In the genomic region with DNA sequence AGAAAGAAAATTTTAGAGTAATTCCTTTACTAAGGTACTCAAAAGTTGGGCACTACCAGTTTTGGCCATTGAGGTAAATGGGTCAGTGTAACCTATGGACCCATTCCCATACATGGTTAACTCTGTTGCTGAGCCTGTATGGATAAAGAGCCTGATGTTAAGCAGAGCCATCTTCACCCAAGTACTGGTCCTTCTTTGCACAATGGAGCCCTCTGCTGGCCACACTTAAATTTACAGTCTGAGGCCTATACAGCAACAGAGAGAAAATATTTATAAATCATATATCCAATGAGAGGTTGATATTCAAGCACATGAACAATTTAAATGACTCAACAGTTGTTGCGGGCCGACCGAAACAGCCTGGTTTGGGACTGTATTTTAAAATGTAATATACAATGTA, we compare ENCODE assay signal across 8 mouse cellular contexts. TPM values are rescaled to one million over a fixed set of nuclear protein-coding genes. Genes with fewer than 3 reads are reported as not detected.
A peak's percentile ranks its signal among the peaks of the same experiment; 100 is the strongest.
DNase-seq lines count a peak whose midpoint lies in the region; ATAC-seq and TF ChIP-seq lines count a peak whose summit lies in the region.

No protein-coding gene starts in this region.

- no peak for ATAC-seq in intestine, embryonic 14.5 days (replicated peaks; ENCODE audit: low FRiP score, low TSS enrichment, low read depth)
- ATAC-seq in intestine, embryonic 15.5 days, result no peak
- ATAC-seq in limb, embryonic 11.5 days (ENCODE audit: insufficient number of reproducible peaks, low FRiP score, low TSS enrichment, low read depth), result no peak

- peak; percentile 64 for DNase-seq in intestine, embryonic 14.5 days (ENCODE audit: low spot score)
- peak; percentile 40 for DNase-seq in thymus, adult 2 months
- DNase-seq in thymus, adult 18-20 months, result no peak
- peak; percentile 19 for DNase-seq in c-Kit-positive CD71-positive TER-119-positive erythroid progenitor cells, embryonic 14.5 days (ENCODE audit: low spot score)
- peak; percentile 61 for DNase-seq in limb, embryonic 11.5 days (ENCODE audit: low spot score)
- no peak for DNase-seq in adipocyte (ENCODE audit: low spot score)
- DNase-seq in urinary bladder, postnatal 10 days (ENCODE audit: low spot score), result no peak

- H3K27me3 ChIP-seq in intestine, embryonic 14.5 days (replicated peaks; ENCODE audit: control insufficient read depth, insufficient read depth, low read length), result no peaks in the 10 kb centered on the region
- H3K27me3 ChIP-seq in intestine, embryonic 15.5 days (replicated peaks), result no peaks in the 10 kb centered on the region
- H3K27me3 ChIP-seq in thymus, adult 2 months (ENCODE audit: control insufficient read depth, insufficient read depth, low read length), result no peaks in the 10 kb centered on the region
- no peaks in the 10 kb centered on the region for H3K27me3 ChIP-seq in limb, embryonic 11.5 days (ENCODE audit: control insufficient read depth, insufficient read depth, low read length)

- TF ChIP-seq POLR2A in thymus, adult 2 months (IDR thresholded peaks at IDR 0.05; ENCODE audit: control insufficient read depth, extremely low read depth, insufficient read depth, low read length, poor library complexity), result no peak

- no peaks in the 10 kb centered on the region for H3K36me3 ChIP-seq in intestine, embryonic 14.5 days (ENCODE audit: control insufficient read depth, insufficient read depth, low read length)
- H3K36me3 ChIP-seq in intestine, embryonic 15.5 days, result no peaks in the 10 kb centered on the region
- no peaks in the 10 kb centered on the region for H3K36me3 ChIP-seq in thymus, adult 2 months (ENCODE audit: control insufficient read depth, insufficient read depth, low read length)
- H3K36me3 ChIP-seq in limb, embryonic 11.5 days (ENCODE audit: control insufficient read depth, insufficient read depth, low read length), result no peaks in the 10 kb centered on the region

- no peaks in the 10 kb centered on the region for H3K9me3 ChIP-seq in intestine, embryonic 14.5 days (ENCODE audit: control insufficient read depth, low read length)
- H3K9me3 ChIP-seq in intestine, embryonic 15.5 days, result no peaks in the 10 kb centered on the region
- no peaks in the 10 kb centered on the region for H3K9me3 ChIP-seq in limb, embryonic 11.5 days (ENCODE audit: control insufficient read depth, low read length)

- no peak overlapping the region for H3K9ac ChIP-seq in intestine, embryonic 14.5 days (ENCODE audit: low read length)
- no peak overlapping the region for H3K9ac ChIP-seq in intestine, embryonic 15.5 days
- no peak overlapping the region for H3K9ac ChIP-seq in limb, embryonic 11.5 days (ENCODE audit: low read length)

- no peak for TF ChIP-seq CTCF in thymus, adult 2 months (IDR thresholded peaks at IDR 0.05; ENCODE audit: borderline replicate concordance, control insufficient read depth, extremely low read depth, insufficient read depth, low read length, poor library complexity)

- H3K27ac ChIP-seq in intestine, embryonic 14.5 days (ENCODE audit: low read depth), result no peak overlapping the region
- H3K27ac ChIP-seq in intestine, embryonic 15.5 days, result no peak overlapping the region
- no peak overlapping the region for H3K27ac ChIP-seq in thymus, adult 2 months (ENCODE audit: control insufficient read depth, insufficient read depth, low read length)
- no peak overlapping the region for H3K27ac ChIP-seq in limb, embryonic 11.5 days (replicated peaks; ENCODE audit: low read depth, low read length)

- no peaks in the 10 kb centered on the region for H3K4me1 ChIP-seq in intestine, embryonic 14.5 days (replicated peaks; ENCODE audit: control insufficient read depth, insufficient read depth, low read length)
- no peaks in the 10 kb centered on the region for H3K4me1 ChIP-seq in intestine, embryonic 15.5 days (replicated peaks)
- no peaks in the 10 kb centered on the region for H3K4me1 ChIP-seq in thymus, adult 2 months (replicated peaks; ENCODE audit: control insufficient read depth, insufficient read depth, low read length)
- no peaks in the 10 kb centered on the region for H3K4me1 ChIP-seq in limb, embryonic 11.5 days (ENCODE audit: control insufficient read depth, insufficient read depth, low read length)

- H3K4me3 ChIP-seq in intestine, embryonic 14.5 days (ENCODE audit: low read depth, low read length), result no peak overlapping the region
- no peak overlapping the region for H3K4me3 ChIP-seq in intestine, embryonic 15.5 days (replicated peaks)
- no peak overlapping the region for H3K4me3 ChIP-seq in thymus, adult 2 months (ENCODE audit: control insufficient read depth, insufficient read depth, low read length)
- no peak overlapping the region for H3K4me3 ChIP-seq in limb, embryonic 11.5 days (ENCODE audit: low read depth, low read length)

- no peak overlapping the region for H3K4me2 ChIP-seq in intestine, embryonic 14.5 days (ENCODE audit: low read length)
- no peak overlapping the region for H3K4me2 ChIP-seq in intestine, embryonic 15.5 days (replicated peaks)
- H3K4me2 ChIP-seq in limb, embryonic 11.5 days (ENCODE audit: low read depth, severe bottlenecking), result no peak overlapping the region

- WGBS in intestine, embryonic 14.5 days, result 92% methylated on average over 3 of the region's 3 CpGs
- 96% methylated on average over 3 of the region's 3 CpGs for WGBS in intestine, embryonic 15.5 days
- WGBS in thymus, adult 2 months, result 95% methylated on average over 3 of the region's 3 CpGs
- 91% methylated on average over 3 of the region's 3 CpGs for WGBS in limb, embryonic 11.5 days

RNA-seq across cellular contexts. Expression of gene Svs5, which starts 16.4 kb away (rescaled TPM):
- 0.31 TPM in 1 of 2 replicates, not detected in the other for polyA plus RNA-seq in intestine, embryonic 14.5 days (2014; fragmentation: Nextera tagmentation; extraction: Ambion mirVana)
- not detected in 2 replicates for polyA plus RNA-seq in intestine, embryonic 15.5 days (2015; fragmentation: Nextera tagmentation; extraction: Ambion mirVana)
- not detected in 2 replicates for polyA plus RNA-seq in thymus, adult 2 months (2012; rRNA removed)
- polyA plus RNA-seq in limb, embryonic 11.5 days (2014; fragmentation: Nextera tagmentation; extraction: Ambion mirVana), result not detected in 2 replicates

RNA-seq across cellular contexts. Expression of gene Svs6, which starts 32.4 kb away (rescaled TPM):
- not detected in 2 replicates for polyA plus RNA-seq in intestine, embryonic 14.5 days (2014; fragmentation: Nextera tagmentation; extraction: Ambion mirVana)
- polyA plus RNA-seq in intestine, embryonic 15.5 days (2015; fragmentation: Nextera tagmentation; extraction: Ambion mirVana), result not detected in 2 replicates
- not detected in 2 replicates for polyA plus RNA-seq in thymus, adult 2 months (2012; rRNA removed)
- polyA plus RNA-seq in limb, embryonic 11.5 days (2014; fragmentation: Nextera tagmentation; extraction: Ambion mirVana), result not detected in 2 replicates

RNA-seq across cellular contexts. Expression of gene Slpi, which starts 39.9 kb away (rescaled TPM):
- polyA plus RNA-seq in intestine, embryonic 14.5 days (2014; fragmentation: Nextera tagmentation; extraction: Ambion mirVana), result 0.32 TPM in 1 of 2 replicates, not detected in the other
- polyA plus RNA-seq in intestine, embryonic 15.5 days (2015; fragmentation: Nextera tagmentation; extraction: Ambion mirVana), result 2.1 and 2.8 TPM in 2 replicates
- 4.9 and 7.5 TPM in 2 replicates for polyA plus RNA-seq in thymus, adult 2 months (2012; rRNA removed)
- 0.43 and 0.76 TPM in 2 replicates for polyA plus RNA-seq in limb, embryonic 11.5 days (2014; fragmentation: Nextera tagmentation; extraction: Ambion mirVana)

RNA-seq across cellular contexts. Expression of gene Rbpjl, which starts 54.0 kb away (rescaled TPM):
- polyA plus RNA-seq in intestine, embryonic 14.5 days (2014; fragmentation: Nextera tagmentation; extraction: Ambion mirVana), result 0.07 and 10.4 TPM in 2 replicates
- 16.1 and 40.7 TPM in 2 replicates for polyA plus RNA-seq in intestine, embryonic 15.5 days (2015; fragmentation: Nextera tagmentation; extraction: Ambion mirVana)
- polyA plus RNA-seq in thymus, adult 2 months (2012; rRNA removed), result 0.24 TPM in 1 of 2 replicates, not detected in the other
- 0.04 and 0.16 TPM in 2 replicates for polyA plus RNA-seq in limb, embryonic 11.5 days (2014; fragmentation: Nextera tagmentation; extraction: Ambion mirVana)

RNA-seq across cellular contexts. Expression of gene Matn4, which starts 56.0 kb away (rescaled TPM):
- polyA plus RNA-seq in intestine, embryonic 14.5 days (2014; fragmentation: Nextera tagmentation; extraction: Ambion mirVana), result 1.7 and 1.9 TPM in 2 replicates
- 9.3 and 11.0 TPM in 2 replicates for polyA plus RNA-seq in intestine, embryonic 15.5 days (2015; fragmentation: Nextera tagmentation; extraction: Ambion mirVana)
- 0.82 and 0.93 TPM in 2 replicates for polyA plus RNA-seq in thymus, adult 2 months (2012; rRNA removed)
- polyA plus RNA-seq in limb, embryonic 11.5 days (2014; fragmentation: Nextera tagmentation; extraction: Ambion mirVana), result 2.7 and 3.6 TPM in 2 replicates

Comparison
In these comparisons a context has a peak if more than half of its experiments do, and no peak if none do; other contexts are left out.
1. DNase-seq: peak in intestine, embryonic 14.5 days (single experiment), thymus, adult 2 months (single experiment), c-Kit-positive CD71-positive TER-119-positive erythroid progenitor cells, embryonic 14.5 days (single experiment) and limb, embryonic 11.5 days (single experiment); none in thymus, adult 18-20 months (0 of 2), adipocyte (single experiment) and urinary bladder, postnatal 10 days (single experiment).